Mouse (Mus musculus) thymus, adult 2 months (tissue): ENCODE results near the gene Nt5c2. TPM values are rescaled to one million over a fixed set of nuclear protein-coding genes. Genes with fewer than 3 reads are reported as not detected.
A peak's percentile ranks its signal among the peaks of the same experiment; 100 is the strongest.

Experiments
- DNase-seq: peaks from one replicate; pipeline ENCODE4 v3.0.0; 2021
- H3K27ac ChIP-seq: fragments of 200-500 bp; 2 replicates; pipeline ENCODE4 v1.5.1; 2012; ENCODE audit warnings: low read length, control low read depth; ENCODE audit not compliant: control insufficient read depth, insufficient read depth
- H3K27me3 ChIP-seq: fragments of 200-500 bp; 2 replicates; pipeline ENCODE4 v1.6.1; 2012; ENCODE audit warnings: mild to moderate bottlenecking, low read length, moderate library complexity, mixed read lengths; ENCODE audit not compliant: control insufficient read depth, insufficient read depth
- H3K36me3 ChIP-seq: fragments of 200-500 bp; 2 replicates; pipeline ENCODE4 v1.6.1; 2012; ENCODE audit warnings: mild to moderate bottlenecking, low read length, moderate library complexity; ENCODE audit not compliant: control insufficient read depth, insufficient read depth
- H3K4me1 ChIP-seq: fragments of 200-500 bp; replicated peaks from 2 replicates; pipeline ENCODE4 v1.6.1; 2012; ENCODE audit warnings: low read length; ENCODE audit not compliant: control insufficient read depth, insufficient read depth
- H3K4me3 ChIP-seq: fragments of 200-500 bp; 2 replicates; pipeline ENCODE4 v1.5.1; 2012; ENCODE audit warnings: mild to moderate bottlenecking, low read length, control low read depth, moderate library complexity; ENCODE audit not compliant: control insufficient read depth, insufficient read depth
- CTCF ChIP-seq: fragments of 200-500 bp; IDR thresholded peaks from 2 replicates; pipeline ENCODE4 v1.5.1; 2012; ENCODE audit warnings: mild to moderate bottlenecking, control low read depth, low read length, moderate library complexity, borderline replicate concordance; ENCODE audit not compliant: control insufficient read depth, poor library complexity, insufficient read depth; ENCODE audit errors: extremely low read depth
- POLR2A ChIP-seq: fragments of 200-500 bp; IDR thresholded peaks from 2 replicates; pipeline ENCODE4 v1.6.1; 2012; ENCODE audit warnings: mild to moderate bottlenecking, low read length, control low read depth, moderate library complexity; ENCODE audit not compliant: control insufficient read depth, poor library complexity, insufficient read depth; ENCODE audit errors: extremely low read depth
- WGBS: fragments of 180-500 bp; shearing (Covaris S2); methylation state at CpG from one replicate; pipeline ENCODE4 v1.1.7; 2018; 5-methylcytosine and 5-hydroxymethylcytosine counted together
- polyA plus RNA-seq: library from polyadenylated mRNA; depleted of rRNA; stranded (reverse); fragments of >200 nt; gene quantifications from 2 replicates; pipeline ENCODE4 v1.2.3, GENCODE M21; 2012

Nt5c2 gene
- polyA plus RNA-seq, 1 experiment = 32.8 TPM

DNA sequence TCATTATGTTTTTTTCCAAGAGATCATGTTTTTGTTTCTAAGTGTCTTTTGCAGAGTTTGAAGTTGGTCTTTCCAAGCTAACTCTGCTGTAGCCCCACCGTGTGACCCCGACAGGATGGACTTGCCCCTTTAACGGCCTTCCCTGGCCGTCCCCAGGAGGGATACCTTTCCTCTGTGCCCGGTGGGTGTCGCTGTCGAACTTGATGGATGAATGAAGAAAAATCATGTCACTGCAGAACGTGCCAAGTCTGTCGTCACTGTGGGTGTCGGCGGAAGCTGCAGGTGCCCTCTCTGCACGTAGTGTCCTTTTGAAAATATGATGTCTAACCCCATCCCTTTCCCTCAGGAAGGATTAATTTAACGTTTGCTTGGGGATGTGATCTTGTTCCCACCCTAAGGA, 136.6 kb downstream of the Nt5c2 start:
- DNase-seq = peak; percentile 72
- 49% methylated on average over 13 of the region's 13 CpGs for whole genome bisulfite sequencing
- no peaks in the 10 kb centered on the region for H3K36me3 ChIP-seq

DNA sequence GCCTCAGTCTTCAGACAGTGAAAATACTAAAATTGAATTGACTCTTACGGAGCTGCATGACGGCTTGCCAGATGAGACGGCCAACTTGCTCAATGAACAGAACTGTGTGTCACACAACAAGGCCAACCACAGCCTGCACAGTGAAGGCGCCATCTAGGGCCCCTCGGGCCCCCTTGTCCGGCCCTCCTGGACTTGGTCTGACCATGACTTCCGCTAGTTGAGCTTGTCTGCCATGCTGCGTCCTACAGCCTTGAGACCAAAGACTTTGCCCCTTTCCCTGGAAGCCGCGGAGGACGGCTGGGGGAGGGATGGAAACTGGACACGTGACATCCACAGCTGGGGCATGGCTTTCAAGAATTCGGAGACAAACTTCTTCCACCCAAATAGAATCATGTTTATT, 137.1 kb downstream of the Nt5c2 start:
- WGBS = 93% methylated on average over 13 of the region's 13 CpGs
- H3K4me3 ChIP-seq = no peak overlapping the region
- no peak for DNase-seq
- no peaks in the 10 kb centered on the region for H3K36me3 ChIP-seq
- H3K27ac ChIP-seq = no peak overlapping the region
- no peaks in the 10 kb centered on the region for H3K27me3 ChIP-seq
- TF ChIP-seq POLR2A = no peak
- TF ChIP-seq CTCF = no peak
- H3K4me1 ChIP-seq = peaks cover 8% of the 10 kb centered on the region; the same call in 1 of the 2 replicates

More for the DNA sequence above, 136.6 kb downstream of the Nt5c2 start:
- Histone ChIP-seq H3K4me1 (peaks cover 8% of the 10 kb centered on the region; the same call in 1 of the 2 replicates), H3K27me3 (no peaks in the 10 kb centered on the region), H3K4me3 (no peak overlapping the region), H3K27ac (no peak overlapping the region)
- TF ChIP-seq CTCF (peak; percentile 51; the same call in 1 of the 2 replicates), POLR2A (no peak)

DNA sequence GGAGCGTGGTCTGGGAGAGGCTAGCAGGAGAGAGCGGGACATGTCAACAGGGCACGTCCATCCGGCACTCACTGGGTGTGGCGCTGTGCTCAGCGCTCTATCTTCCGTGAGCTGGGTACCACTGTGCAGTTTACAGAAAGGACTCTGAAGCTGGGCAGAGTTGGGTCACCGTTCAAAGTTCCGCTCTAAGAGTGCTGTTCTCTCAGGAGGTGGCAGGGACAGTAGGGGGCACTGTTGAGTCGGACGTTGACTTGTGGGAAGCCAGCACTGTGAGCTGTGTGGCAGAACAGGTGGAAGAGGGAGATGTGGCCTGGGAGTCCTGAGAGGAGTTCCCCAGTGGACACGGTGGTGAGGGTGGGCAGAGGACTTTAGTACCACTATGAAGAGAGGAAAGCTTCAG, 139.2 kb downstream of the Nt5c2 start:
- H3K27ac ChIP-seq = no peak overlapping the region
- 37% methylated on average over 12 of the region's 12 CpGs for WGBS

DNA sequence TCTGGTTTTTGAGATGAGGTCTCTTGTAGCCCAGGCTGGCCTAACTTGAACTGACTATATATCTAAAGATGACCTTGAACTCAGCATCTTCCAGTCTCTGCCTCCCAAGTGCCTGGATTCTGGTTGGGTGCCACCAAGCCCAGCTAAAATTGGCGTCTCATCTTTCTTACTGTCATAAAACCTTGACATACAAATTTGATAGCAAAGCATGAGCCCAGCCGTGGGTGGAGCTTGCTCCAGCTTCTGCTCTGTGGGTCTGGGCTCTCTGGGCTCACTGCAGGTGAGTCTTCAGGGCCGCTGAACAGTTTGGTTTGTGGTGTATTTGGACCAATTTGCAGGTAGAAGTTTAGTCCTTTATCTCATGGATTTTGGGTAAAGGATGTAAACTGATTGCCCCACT, 141.0 kb downstream of the Nt5c2 start:
- no peak for DNase-seq
- Histone ChIP-seq H3K4me1 (peaks cover 3% of the 10 kb centered on the region), H3K27ac (no peak overlapping the region), H3K27me3 (no peaks in the 10 kb centered on the region), H3K36me3 (no peaks in the 10 kb centered on the region), H3K4me3 (no peak overlapping the region)
- WGBS = 86% methylated on average over 3 of the region's 3 CpGs
- TF ChIP-seq CTCF = no peak
- TF ChIP-seq POLR2A = no peak

More for the DNA sequence above, 139.2 kb downstream of the Nt5c2 start:
- peak; percentile 89 for DNase-seq
- Histone ChIP-seq H3K4me3 (no peak overlapping the region), H3K27me3 (no peaks in the 10 kb centered on the region), H3K36me3 (no peaks in the 10 kb centered on the region), H3K4me1 (0 out of 2 replicates have a peak, but pooled peaks cover 3% of the 10 kb centered on the region)
- TF ChIP-seq POLR2A (no peak), CTCF (peak; percentile 81; the same call in 1 of the 2 replicates)

DNA sequence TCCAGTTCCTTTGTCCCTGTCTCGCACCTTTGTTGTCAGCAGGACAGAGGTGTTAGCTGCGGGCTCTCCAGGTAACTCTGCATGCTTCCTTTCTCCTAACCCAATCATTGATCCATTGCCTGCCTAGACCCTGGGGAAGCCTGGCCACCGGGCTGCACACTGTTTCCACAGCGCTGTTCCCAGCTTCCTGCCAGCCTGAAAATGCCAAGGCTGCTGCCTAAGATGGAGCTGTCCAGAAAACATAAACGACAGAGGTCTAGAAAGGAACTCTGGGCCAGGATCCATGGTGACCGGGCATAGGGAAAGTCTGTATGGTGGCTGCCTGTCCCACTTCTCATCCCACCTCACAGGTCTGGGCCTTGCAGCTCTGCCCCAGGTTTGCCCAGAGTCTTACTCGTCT, 143.3 kb downstream of the Nt5c2 start:
- Histone ChIP-seq H3K36me3 (no peaks in the 10 kb centered on the region), H3K4me3 (no peak overlapping the region), H3K27ac (no peak overlapping the region), H3K27me3 (no peaks in the 10 kb centered on the region), H3K4me1 (peaks cover 3% of the 10 kb centered on the region)
- DNase-seq = no peak
- WGBS = 92% methylated on average over 7 of the region's 7 CpGs
- no peak for TF ChIP-seq CTCF
- no peak for TF ChIP-seq POLR2A

DNA sequence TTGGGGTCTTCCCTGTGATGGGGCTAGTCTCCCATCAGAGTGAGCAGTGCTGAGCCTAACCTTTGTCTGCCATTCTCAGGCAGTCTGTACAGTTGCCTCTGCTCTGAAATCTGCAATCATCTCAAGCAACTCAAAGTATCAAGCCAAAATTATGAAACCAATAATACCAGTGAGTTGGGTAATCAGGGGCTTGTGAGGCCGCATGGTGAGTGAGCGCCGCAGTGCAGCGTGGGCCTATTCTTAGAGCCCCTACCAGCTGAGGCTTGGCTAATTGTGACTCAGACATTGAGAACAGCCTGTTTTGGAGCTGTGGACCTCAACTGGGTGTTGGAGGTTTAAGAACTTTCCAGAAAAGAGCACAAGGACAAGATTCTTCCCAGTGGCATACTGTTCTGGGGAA, 143.9 kb downstream of the Nt5c2 start:
- Histone ChIP-seq H3K27ac (no peak overlapping the region), H3K4me3 (no peak overlapping the region), H3K36me3 (no peaks in the 10 kb centered on the region), H3K27me3 (no peaks in the 10 kb centered on the region), H3K4me1 (peaks cover 3% of the 10 kb centered on the region)
- TF ChIP-seq CTCF = no peak
- no peak for TF ChIP-seq POLR2A
- WGBS = 99% methylated on average over 4 of the region's 4 CpGs
- no peak for DNase-seq

DNA sequence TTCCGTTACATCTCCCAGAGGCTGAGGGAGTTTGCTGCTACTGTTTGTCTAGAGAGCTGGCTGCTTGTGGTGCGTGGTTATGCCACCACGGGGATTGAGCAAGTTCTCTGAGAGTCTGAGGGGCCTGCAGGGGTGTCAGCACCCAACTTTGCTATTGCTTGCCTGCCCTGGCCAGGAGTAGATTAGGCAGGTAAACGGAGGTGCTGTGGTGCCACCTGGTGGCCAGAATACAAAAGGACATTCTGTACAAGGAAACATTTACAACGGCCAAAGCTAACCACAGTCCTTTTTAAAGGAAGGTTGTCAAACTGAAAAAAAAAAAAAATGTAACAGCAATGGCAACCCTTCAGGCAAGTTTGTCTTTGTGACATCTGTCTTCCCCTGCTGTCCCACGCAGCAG, 145.4 kb downstream of the Nt5c2 start:
- WGBS = 8% methylated on average over 6 of the region's 6 CpGs

More for the DNA sequence above, 145.4 kb downstream of the Nt5c2 start:
- no peaks in the 10 kb centered on the region for H3K27me3 ChIP-seq
- DNase-seq = peak; percentile 78
- TF ChIP-seq CTCF (peak; percentile 74; the same call in 1 of the 2 replicates), POLR2A (no peak)
- H3K4me1 ChIP-seq = peaks cover 3% of the 10 kb centered on the region
- H3K4me3 ChIP-seq = no peak overlapping the region
- H3K27ac ChIP-seq = no peak overlapping the region
- no peaks in the 10 kb centered on the region for H3K36me3 ChIP-seq
